Mouse (Mus musculus) limb, embryonic 12.5 days (tissue): ENCODE measurements around the gene Fut4. TPM values are rescaled to one million over a fixed set of nuclear protein-coding genes. Genes with fewer than 3 reads are reported as not detected.

Experiments
- polyA plus RNA-seq: library from polyadenylated mRNA; unstranded; fragments of >200 nt; fragmentation: Nextera tagmentation; extraction: Ambion mirVana; gene quantifications from 2 replicates; pipeline ENCODE4 v1.2.1, GENCODE M21; 2016

Gene Fut4
- polyA plus RNA-seq, 1 experiment from 2014 or later = 5.4 TPM

Other genes with a start within 250 kb of the Fut4 start
- 33.3 and 34.8 TPM in 2 replicates for gene Amotl1, start 107.3 kb downstream of the Fut4 start, polyA plus RNA-seq
- gene Piwil4, start 11.7 kb downstream of the Fut4 start, polyA plus RNA-seq = 0.18 TPM in 1 of 2 replicates, not detected in the other
- not detected in 2 replicates for gene 1700012B09Rik, start 18.6 kb upstream of the Fut4 start, polyA plus RNA-seq
- 34.3 and 35.9 TPM in 2 replicates for gene Mre11a, start 32.3 kb upstream of the Fut4 start, polyA plus RNA-seq
- gene Ankrd49, start 32.5 kb upstream of the Fut4 start, polyA plus RNA-seq = 43.9 and 46.0 TPM in 2 replicates
- gene Gpr83, start 107.8 kb upstream of the Fut4 start, polyA plus RNA-seq = 0.60 and 0.63 TPM in 2 replicates
- gene Izumo1r, start 151.6 kb upstream of the Fut4 start, polyA plus RNA-seq = not detected in 2 replicates